Mouse (Mus musculus): Measurements from ENCODE around the gene Abhd12. TPM values are rescaled to one million over a fixed set of nuclear protein-coding genes. Genes with fewer than 3 reads are reported as not detected.

The Abhd12 gene
- polyA plus RNA-seq, 1 experiment = 44.3 TPM

GRCm38 (mm10) chr2:150944017-150944416 is 39.5 kb upstream of the Abhd12 start:
- no peaks in the 10 kb centered on the region for H3K4me1 ChIP-seq (ENCODE audit: control insufficient read depth, insufficient read depth, insufficient read length)
- TF ChIP-seq CTCF (IDR thresholded peaks at IDR 0.05; ENCODE audit: extremely low read depth, insufficient read depth, insufficient read length, insufficient replicate concordance) (no peak), POLR2A (IDR thresholded peaks at IDR 0.05; ENCODE audit: low read depth, low read length) (no peak)
- no peak for DNase-seq (ENCODE audit: low read depth in 1 of 2, low spot score in 2 of 2)
- no peaks in the 10 kb centered on the region for H3K27me3 ChIP-seq (ENCODE audit: control insufficient read depth, insufficient read depth, low read length)
- H3K36me3 ChIP-seq (ENCODE audit: control insufficient read depth, insufficient read depth, low read length) = no peaks in the 10 kb centered on the region
- no peak overlapping the region for H3K27ac ChIP-seq (ENCODE audit: insufficient read depth, low read length)
- 91% methylated on average over 5 of the region's 5 CpGs for WGBS
- H3K4me3 ChIP-seq (ENCODE audit: extremely low read depth, insufficient read depth, insufficient read length) = no peak overlapping the region

DNA sequence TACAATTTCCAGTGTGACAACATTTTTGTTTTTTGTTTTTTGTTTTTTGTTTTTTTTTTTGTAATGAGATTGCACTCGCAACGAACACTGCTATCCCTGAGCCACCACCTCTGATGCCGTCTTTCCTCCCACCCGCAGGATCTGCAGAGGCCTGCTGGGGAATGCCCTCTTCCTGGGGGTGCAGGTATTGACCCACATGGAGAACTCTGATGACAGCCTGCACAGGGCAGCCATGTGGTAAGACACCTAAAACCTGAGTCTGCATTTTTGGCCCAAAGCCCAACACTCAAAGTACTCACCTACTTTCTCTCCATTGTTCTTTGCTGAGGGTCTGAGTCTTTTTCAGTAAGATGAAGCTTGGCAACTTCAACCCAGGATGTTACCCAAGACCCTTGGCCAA is 30.1 kb upstream of the Abhd12 start:
- no peak overlapping the region for H3K4me3 ChIP-seq (ENCODE audit: extremely low read depth, insufficient read depth, insufficient read length)
- WGBS = 96% methylated on average over 4 of the region's 4 CpGs
- H3K4me1 ChIP-seq (ENCODE audit: control insufficient read depth, insufficient read depth, insufficient read length) = no peaks in the 10 kb centered on the region
- H3K27ac ChIP-seq (ENCODE audit: insufficient read depth, low read length) = no peak overlapping the region
- H3K27me3 ChIP-seq (ENCODE audit: control insufficient read depth, insufficient read depth, low read length) = no peaks in the 10 kb centered on the region
- no peak for DNase-seq (ENCODE audit: low read depth in 1 of 2, low spot score in 2 of 2)
- TF ChIP-seq POLR2A (IDR thresholded peaks at IDR 0.05; ENCODE audit: low read depth, low read length) = no peak
- TF ChIP-seq CTCF (IDR thresholded peaks at IDR 0.05; ENCODE audit: extremely low read depth, insufficient read depth, insufficient read length, insufficient replicate concordance) = no peak
- no peaks in the 10 kb centered on the region for H3K36me3 ChIP-seq (ENCODE audit: control insufficient read depth, insufficient read depth, low read length)

DNA sequence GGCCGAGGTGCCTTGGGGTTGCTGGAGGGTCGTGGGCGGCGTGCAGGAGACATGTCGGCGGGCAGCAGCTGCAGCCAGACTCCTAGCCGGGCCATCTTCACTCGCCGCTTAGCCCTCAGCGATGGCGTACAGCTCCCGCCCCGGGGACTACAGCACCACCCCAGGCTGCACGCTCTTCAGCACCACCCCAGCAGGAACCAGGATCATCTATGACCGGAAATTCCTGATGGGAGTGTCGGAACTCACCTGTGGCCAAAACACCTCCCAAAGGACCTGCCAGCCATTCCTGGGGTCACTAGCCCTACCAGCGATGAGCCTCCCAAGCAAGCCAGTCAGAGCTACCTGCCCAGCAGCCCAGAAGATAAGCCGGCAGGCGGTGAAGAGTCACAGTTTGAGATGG is 28.9 kb upstream of the Abhd12 start:
- Histone ChIP-seq H3K36me3 (ENCODE audit: control insufficient read depth, insufficient read depth, low read length) (no peaks in the 10 kb centered on the region), H3K27me3 (ENCODE audit: control insufficient read depth, insufficient read depth, low read length) (no peaks in the 10 kb centered on the region), H3K4me1 (ENCODE audit: control insufficient read depth, insufficient read depth, insufficient read length) (no peaks in the 10 kb centered on the region), H3K27ac (ENCODE audit: insufficient read depth, low read length) (no peak overlapping the region), H3K4me3 (ENCODE audit: extremely low read depth, insufficient read depth, insufficient read length) (no peak overlapping the region)
- 91% methylated on average over 19 of the region's 19 CpGs for WGBS
- DNase-seq (ENCODE audit: low read depth in 1 of 2, low spot score in 2 of 2) = no peak
- no peak for TF ChIP-seq POLR2A (IDR thresholded peaks at IDR 0.05; ENCODE audit: low read depth, low read length)
- TF ChIP-seq CTCF (IDR thresholded peaks at IDR 0.05; ENCODE audit: extremely low read depth, insufficient read depth, insufficient read length, insufficient replicate concordance) = no peak

GRCm38 (mm10) chr2:150930806-150931205 is 26.3 kb upstream of the Abhd12 start:
- WGBS = 87% methylated on average over 3 of the region's 3 CpGs
- Histone ChIP-seq H3K27ac (ENCODE audit: insufficient read depth, low read length) (no peak overlapping the region), H3K27me3 (ENCODE audit: control insufficient read depth, insufficient read depth, low read length) (no peaks in the 10 kb centered on the region), H3K4me1 (ENCODE audit: control insufficient read depth, insufficient read depth, insufficient read length) (no peaks in the 10 kb centered on the region), H3K4me3 (ENCODE audit: extremely low read depth, insufficient read depth, insufficient read length) (no peak overlapping the region), H3K36me3 (ENCODE audit: control insufficient read depth, insufficient read depth, low read length) (no peaks in the 10 kb centered on the region)
- TF ChIP-seq POLR2A (IDR thresholded peaks at IDR 0.05; ENCODE audit: low read depth, low read length) (no peak), CTCF (IDR thresholded peaks at IDR 0.05; ENCODE audit: extremely low read depth, insufficient read depth, insufficient read length, insufficient replicate concordance) (no peak)
- no peak for DNase-seq (ENCODE audit: low read depth in 1 of 2, low spot score in 2 of 2)

GRCm38 (mm10) chr2:150929156-150929555 is 24.6 kb upstream of the Abhd12 start:
- Histone ChIP-seq H3K27ac (ENCODE audit: insufficient read depth, low read length) (no peak overlapping the region), H3K4me3 (ENCODE audit: extremely low read depth, insufficient read depth, insufficient read length) (no peak overlapping the region), H3K27me3 (ENCODE audit: control insufficient read depth, insufficient read depth, low read length) (no peaks in the 10 kb centered on the region), H3K4me1 (ENCODE audit: control insufficient read depth, insufficient read depth, insufficient read length) (no peaks in the 10 kb centered on the region), H3K36me3 (ENCODE audit: control insufficient read depth, insufficient read depth, low read length) (no peaks in the 10 kb centered on the region)
- 95% methylated on average over 6 of the region's 6 CpGs for WGBS
- TF ChIP-seq CTCF (IDR thresholded peaks at IDR 0.05; ENCODE audit: extremely low read depth, insufficient read depth, insufficient read length, insufficient replicate concordance) (no peak), POLR2A (IDR thresholded peaks at IDR 0.05; ENCODE audit: low read depth, low read length) (no peak)
- no peak for DNase-seq (ENCODE audit: low read depth in 1 of 2, low spot score in 2 of 2)

- TF ChIP-seq CTCF (IDR thresholded peaks at IDR 0.05; ENCODE audit: extremely low read depth, insufficient read depth, insufficient read length, insufficient replicate concordance) = no peak
- no peak for TF ChIP-seq POLR2A (IDR thresholded peaks at IDR 0.05; ENCODE audit: low read depth, low read length)
- WGBS = 91% methylated on average over 11 of the region's 11 CpGs
- DNase-seq (ENCODE audit: low read depth in 1 of 2, low spot score in 2 of 2) = no peak
- H3K36me3 ChIP-seq (ENCODE audit: control insufficient read depth, insufficient read depth, low read length) = no peaks in the 10 kb centered on the region
- H3K4me3 ChIP-seq (ENCODE audit: extremely low read depth, insufficient read depth, insufficient read length) = no peak overlapping the region
- peaks cover under 1% of the 10 kb centered on the region; the same call in 1 of the 2 replicates for H3K4me1 ChIP-seq (ENCODE audit: control insufficient read depth, insufficient read depth, insufficient read length)
- no peak overlapping the region for H3K27ac ChIP-seq (ENCODE audit: insufficient read depth, low read length)
- no peaks in the 10 kb centered on the region for H3K27me3 ChIP-seq (ENCODE audit: control insufficient read depth, insufficient read depth, low read length)
Measured at GRCm38 (mm10) chr2:150927038-150927720, 22.6 kb upstream of the Abhd12 start.

GRCm38 (mm10) chr2:150923505-150923904 is 19.0 kb upstream of the Abhd12 start:
- no peaks in the 10 kb centered on the region for H3K36me3 ChIP-seq (ENCODE audit: control insufficient read depth, insufficient read depth, low read length)
- H3K4me3 ChIP-seq (ENCODE audit: extremely low read depth, insufficient read depth, insufficient read length) = no peak overlapping the region
- 88% methylated on average over 7 of the region's 7 CpGs for WGBS
- DNase-seq (ENCODE audit: low read depth in 1 of 2, low spot score in 2 of 2) = no peak
- no peak overlapping the region for H3K27ac ChIP-seq (ENCODE audit: insufficient read depth, low read length)
- TF ChIP-seq POLR2A (IDR thresholded peaks at IDR 0.05; ENCODE audit: low read depth, low read length) (no peak), CTCF (IDR thresholded peaks at IDR 0.05; ENCODE audit: extremely low read depth, insufficient read depth, insufficient read length, insufficient replicate concordance) (no peak)
- H3K27me3 ChIP-seq (ENCODE audit: control insufficient read depth, insufficient read depth, low read length) = no peaks in the 10 kb centered on the region
- H3K4me1 ChIP-seq (ENCODE audit: control insufficient read depth, insufficient read depth, insufficient read length) = peaks cover 2% of the 10 kb centered on the region; the same call in 1 of the 2 replicates
